Mouse (Mus musculus): Measurements from ENCODE around the gene Top2b. TPM values are rescaled to one million over a fixed set of nuclear protein-coding genes. Genes with fewer than 3 reads are reported as not detected.

The Top2b gene
- polyA plus RNA-seq, 1 experiment from 2014 or later, result 106 TPM

- H3K4me2 ChIP-seq (ENCODE audit: low read length), result no peak overlapping the region
- H3K27ac ChIP-seq (ENCODE audit: low read length), result no peak overlapping the region
- H3K36me3 ChIP-seq (ENCODE audit: control insufficient read depth, insufficient read depth), result peaks cover 7% of the 10 kb centered on the region; the same call in 1 of the 2 replicates
- no peak for ATAC-seq
- WGBS, result 93% methylated on average over 4 of the region's 4 CpGs
- no peaks in the 10 kb centered on the region; the same call in 1 of the 2 replicates for H3K4me1 ChIP-seq (replicated peaks; ENCODE audit: control insufficient read depth, insufficient read depth, low read length)
- H3K4me3 ChIP-seq (replicated peaks; ENCODE audit: low read length), result no peak overlapping the region
- no peak overlapping the region for H3K9ac ChIP-seq (replicated peaks; ENCODE audit: low read depth, low read length)
- no peaks in the 10 kb centered on the region for H3K9me3 ChIP-seq (ENCODE audit: control insufficient read depth, low read length)
- H3K27me3 ChIP-seq (replicated peaks; ENCODE audit: control insufficient read depth, insufficient read depth, low read length), result no peaks in the 10 kb centered on the region
These were observed 72.4 kb downstream of the Top2b start for GRCm38 (mm10) chr14:16437386-16437785.

DNA sequence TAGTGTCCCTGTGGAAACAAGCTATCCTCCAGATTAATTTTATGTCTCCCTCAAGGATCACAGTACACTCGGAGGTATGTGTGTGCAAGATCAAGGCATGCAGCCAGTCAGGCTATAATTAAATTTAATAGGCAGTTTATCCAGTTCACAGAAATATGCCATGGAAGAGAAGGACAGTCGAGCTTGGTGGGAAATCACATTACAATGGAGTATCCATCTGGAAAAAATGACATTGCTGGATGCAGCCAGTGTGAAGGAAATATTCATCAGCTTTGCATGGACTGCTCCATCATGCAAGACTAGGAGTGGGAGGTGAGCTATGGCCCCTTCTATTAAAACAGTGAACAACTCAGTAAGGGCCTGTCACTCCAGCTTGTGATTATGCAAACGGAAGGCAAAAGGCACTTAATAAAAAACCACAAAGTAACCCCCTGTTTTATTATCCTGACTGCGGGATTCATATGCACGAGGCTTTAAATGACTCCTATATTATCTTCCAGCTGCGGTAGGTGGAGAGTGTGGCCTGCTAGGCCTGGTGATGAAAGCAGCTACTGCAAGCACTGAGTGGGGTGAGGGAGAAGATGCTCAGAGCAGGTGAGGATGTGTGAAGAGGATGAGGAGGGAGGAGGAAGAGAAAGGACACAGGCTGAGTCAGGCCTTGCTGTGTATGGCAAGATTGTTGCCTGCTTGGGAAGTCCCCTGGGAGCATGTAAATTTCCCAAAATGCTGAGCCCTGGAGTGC is 74.6 kb downstream of the Top2b start:
- peaks cover 4% of the 10 kb centered on the region; the same call in 1 of the 2 replicates for H3K36me3 ChIP-seq (ENCODE audit: control insufficient read depth, insufficient read depth)
- H3K27ac ChIP-seq (ENCODE audit: low read length), result no peak overlapping the region
- H3K4me2 ChIP-seq (ENCODE audit: low read length), result no peak overlapping the region
- no peak overlapping the region for H3K4me3 ChIP-seq (replicated peaks; ENCODE audit: low read length)
- no peaks in the 10 kb centered on the region; the same call in 1 of the 2 replicates for H3K4me1 ChIP-seq (replicated peaks; ENCODE audit: control insufficient read depth, insufficient read depth, low read length)
- H3K9me3 ChIP-seq (ENCODE audit: control insufficient read depth, low read length), result no peaks in the 10 kb centered on the region
- no peak overlapping the region for H3K9ac ChIP-seq (replicated peaks; ENCODE audit: low read depth, low read length)
- H3K27me3 ChIP-seq (replicated peaks; ENCODE audit: control insufficient read depth, insufficient read depth, low read length), result no peaks in the 10 kb centered on the region
- peak; percentile 27; the same call in 1 of the 2 replicates for ATAC-seq
- WGBS, result 59% methylated on average over 6 of the region's 6 CpGs

DNA sequence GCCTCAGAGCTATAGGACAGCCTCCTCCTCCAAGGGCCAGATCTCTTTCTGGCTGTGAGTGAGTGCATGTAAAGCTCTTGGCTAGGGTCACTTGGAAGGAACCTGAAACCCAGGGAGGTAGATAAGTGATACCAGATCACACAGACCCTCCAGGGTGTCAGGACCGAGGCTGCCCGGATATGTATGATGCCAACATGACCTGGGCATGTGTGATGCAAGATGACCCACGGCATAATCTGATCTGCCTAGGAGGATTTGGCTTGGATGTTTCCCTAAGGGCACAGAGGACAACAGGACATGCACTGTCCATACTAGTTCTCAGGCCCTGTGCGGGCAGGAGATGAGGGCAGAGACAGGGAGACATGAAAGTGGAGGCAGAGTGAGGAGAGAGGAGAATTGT is 79.9 kb downstream of the Top2b start:
- H3K4me3 ChIP-seq (replicated peaks; ENCODE audit: low read length), result no peak overlapping the region
- no peaks in the 10 kb centered on the region for H3K9me3 ChIP-seq (ENCODE audit: control insufficient read depth, low read length)
- ATAC-seq, result no peak
- H3K27ac ChIP-seq (ENCODE audit: low read length), result no peak overlapping the region
- no peak overlapping the region for H3K4me2 ChIP-seq (ENCODE audit: low read length)
- 93% methylated on average over 4 of the region's 4 CpGs for WGBS
- no peak overlapping the region for H3K9ac ChIP-seq (replicated peaks; ENCODE audit: low read depth, low read length)
- no peaks in the 10 kb centered on the region; the same call in 1 of the 2 replicates for H3K4me1 ChIP-seq (replicated peaks; ENCODE audit: control insufficient read depth, insufficient read depth, low read length)
- H3K27me3 ChIP-seq (replicated peaks; ENCODE audit: control insufficient read depth, insufficient read depth, low read length), result no peaks in the 10 kb centered on the region
- no peaks in the 10 kb centered on the region for H3K36me3 ChIP-seq (ENCODE audit: control insufficient read depth, insufficient read depth)

DNA sequence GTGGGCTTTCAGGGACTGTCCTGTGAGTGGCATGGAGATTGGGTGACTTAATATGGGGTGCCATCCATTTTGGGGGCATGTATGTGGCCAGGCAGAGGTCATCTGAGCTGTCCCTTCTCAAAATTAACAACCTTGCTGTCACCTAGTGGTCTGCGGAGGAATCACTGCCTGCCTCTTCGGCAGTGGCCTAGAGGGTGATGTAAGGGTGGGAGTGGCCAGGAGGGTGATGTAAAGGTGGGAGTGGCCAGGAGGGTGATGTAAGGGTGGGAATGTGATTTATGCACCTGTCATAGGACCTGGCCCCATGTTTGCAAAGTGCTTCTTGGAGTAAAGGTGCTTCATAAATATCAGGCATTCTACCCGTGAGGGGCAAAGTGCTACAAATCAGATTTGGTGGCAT is 82.6 kb downstream of the Top2b start:
- no peak overlapping the region for H3K4me2 ChIP-seq (ENCODE audit: low read length)
- WGBS, result 36% methylated on average over 3 of the region's 3 CpGs
- no peak overlapping the region for H3K4me3 ChIP-seq (replicated peaks; ENCODE audit: low read length)
- ATAC-seq, result peak; percentile 36
- no peaks in the 10 kb centered on the region for H3K27me3 ChIP-seq (replicated peaks; ENCODE audit: control insufficient read depth, insufficient read depth, low read length)
- no peaks in the 10 kb centered on the region for H3K36me3 ChIP-seq (ENCODE audit: control insufficient read depth, insufficient read depth)
- no peak overlapping the region for H3K27ac ChIP-seq (ENCODE audit: low read length)
- H3K4me1 ChIP-seq (replicated peaks; ENCODE audit: control insufficient read depth, insufficient read depth, low read length), result no peaks in the 10 kb centered on the region
- no peak overlapping the region for H3K9ac ChIP-seq (replicated peaks; ENCODE audit: low read depth, low read length)
- H3K9me3 ChIP-seq (ENCODE audit: control insufficient read depth, low read length), result no peaks in the 10 kb centered on the region

- Histone ChIP-seq H3K4me2 (ENCODE audit: low read length) (no peak overlapping the region), H3K27me3 (replicated peaks; ENCODE audit: control insufficient read depth, insufficient read depth, low read length) (no peaks in the 10 kb centered on the region), H3K27ac (ENCODE audit: low read length) (no peak overlapping the region), H3K9me3 (ENCODE audit: control insufficient read depth, low read length) (no peaks in the 10 kb centered on the region), H3K36me3 (ENCODE audit: control insufficient read depth, insufficient read depth) (no peaks in the 10 kb centered on the region), H3K4me1 (replicated peaks; ENCODE audit: control insufficient read depth, insufficient read depth, low read length) (no peaks in the 10 kb centered on the region), H3K4me3 (replicated peaks; ENCODE audit: low read length) (no peak overlapping the region), H3K9ac (replicated peaks; ENCODE audit: low read depth, low read length) (no peak overlapping the region)
- peak; percentile 75 for ATAC-seq
- 21% methylated on average over 4 of the region's 4 CpGs for WGBS
These were observed 83.4 kb downstream of the Top2b start for GRCm38 (mm10) chr14:16448269-16448987.

DNA sequence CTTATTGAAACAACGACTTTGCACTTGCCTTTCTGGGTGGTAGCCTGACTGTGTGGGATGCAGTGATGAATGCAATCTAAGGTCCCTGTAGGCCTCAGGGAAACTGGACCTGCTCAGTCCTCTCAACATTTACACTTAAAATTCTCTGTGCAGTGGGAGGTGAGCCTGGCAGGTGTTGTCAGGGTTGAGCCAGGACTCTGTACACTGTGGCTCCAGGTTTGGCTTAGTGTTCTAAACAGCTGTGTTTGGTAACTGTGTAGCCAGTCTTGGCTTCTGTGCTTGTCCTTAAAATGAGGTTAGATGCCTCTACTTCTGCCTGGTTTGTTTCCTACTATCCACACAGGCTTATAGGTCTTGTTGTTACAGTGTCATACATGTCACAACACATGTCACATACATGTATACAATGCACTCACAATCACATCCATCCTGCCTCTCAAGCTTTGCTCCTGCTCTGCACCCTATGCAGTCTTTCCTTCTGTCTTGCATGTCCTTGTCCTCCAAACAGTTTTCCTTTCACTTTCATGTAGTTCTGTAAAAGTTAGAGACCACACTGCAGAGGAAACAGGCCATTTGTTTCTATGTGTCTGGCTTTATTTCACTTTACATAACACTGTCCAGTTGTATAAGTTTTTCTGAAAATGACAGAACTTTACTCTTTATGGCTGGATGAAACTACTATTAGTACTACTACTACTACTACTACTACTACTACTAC is 113.8 kb downstream of the Top2b start:
- no peak overlapping the region for H3K9ac ChIP-seq (replicated peaks; ENCODE audit: low read depth, low read length)
- no peaks in the 10 kb centered on the region for H3K9me3 ChIP-seq (ENCODE audit: control insufficient read depth, low read length)
- no peak overlapping the region for H3K27ac ChIP-seq (ENCODE audit: low read length)
- no peak overlapping the region for H3K4me2 ChIP-seq (ENCODE audit: low read length)
- H3K4me1 ChIP-seq (replicated peaks; ENCODE audit: control insufficient read depth, insufficient read depth, low read length), result peaks cover 4% of the 10 kb centered on the region
- H3K4me3 ChIP-seq (replicated peaks; ENCODE audit: low read length), result no peak overlapping the region
- no peaks in the 10 kb centered on the region for H3K27me3 ChIP-seq (replicated peaks; ENCODE audit: control insufficient read depth, insufficient read depth, low read length)
- H3K36me3 ChIP-seq (ENCODE audit: control insufficient read depth, insufficient read depth), result no peaks in the 10 kb centered on the region
- no peak for ATAC-seq
- 81% methylated on average over 1 of the region's 1 CpGs for WGBS

DNA sequence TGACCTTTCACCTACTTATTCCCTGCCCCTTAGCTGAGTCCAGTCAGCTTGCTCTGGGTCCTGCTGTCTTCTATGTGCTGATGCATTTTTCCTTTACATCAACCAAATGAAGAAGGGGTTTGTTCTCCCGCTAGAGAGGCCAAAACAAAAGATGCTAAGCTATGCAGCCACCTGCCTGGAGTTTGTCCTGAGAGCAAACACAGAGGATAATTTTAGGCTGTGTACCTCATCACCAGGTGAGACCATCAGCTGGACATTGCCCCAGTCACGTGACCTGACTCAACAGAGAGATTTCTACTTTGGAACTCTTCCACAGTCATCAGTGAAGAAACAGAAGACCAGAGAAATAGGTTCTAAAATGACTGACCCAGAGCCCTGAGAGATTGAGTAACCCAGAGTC is 114.5 kb downstream of the Top2b start:
- Histone ChIP-seq H3K4me3 (replicated peaks; ENCODE audit: low read length) (no peak overlapping the region), H3K27ac (ENCODE audit: low read length) (no peak overlapping the region), H3K4me1 (replicated peaks; ENCODE audit: control insufficient read depth, insufficient read depth, low read length) (peaks cover 9% of the 10 kb centered on the region), H3K36me3 (ENCODE audit: control insufficient read depth, insufficient read depth) (no peaks in the 10 kb centered on the region), H3K9ac (replicated peaks; ENCODE audit: low read depth, low read length) (no peak overlapping the region), H3K4me2 (ENCODE audit: low read length) (no peak overlapping the region), H3K27me3 (replicated peaks; ENCODE audit: control insufficient read depth, insufficient read depth, low read length) (no peaks in the 10 kb centered on the region), H3K9me3 (ENCODE audit: control insufficient read depth, low read length) (no peaks in the 10 kb centered on the region)
- ATAC-seq, result no peak
- WGBS, result 74% methylated on average over 2 of the region's 2 CpGs

DNA sequence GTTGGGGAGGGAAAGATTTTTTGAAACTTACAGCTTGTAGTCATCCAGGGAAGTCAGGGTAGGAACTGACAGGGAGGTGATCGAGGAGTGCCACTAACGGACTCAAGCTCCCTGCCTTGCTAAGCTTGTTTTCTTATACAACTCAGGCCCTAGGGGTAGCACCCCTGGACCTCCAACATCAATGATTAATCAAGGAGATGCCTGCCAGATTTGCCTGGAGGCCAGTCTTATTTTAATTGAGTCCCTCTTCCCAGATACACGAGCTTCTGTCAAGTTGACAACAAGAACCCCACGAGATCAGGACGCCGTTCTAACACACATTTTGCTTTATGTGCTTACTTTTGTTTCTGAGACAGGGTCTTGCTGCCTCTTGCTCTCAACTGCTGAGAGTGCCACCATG is 115.6 kb downstream of the Top2b start:
- no peak overlapping the region for H3K27ac ChIP-seq (ENCODE audit: low read length)
- H3K4me3 ChIP-seq (replicated peaks; ENCODE audit: low read length), result no peak overlapping the region
- H3K36me3 ChIP-seq (ENCODE audit: control insufficient read depth, insufficient read depth), result no peaks in the 10 kb centered on the region
- no peaks in the 10 kb centered on the region for H3K9me3 ChIP-seq (ENCODE audit: control insufficient read depth, low read length)
- WGBS, result 57% methylated on average over 6 of the region's 6 CpGs
- H3K4me1 ChIP-seq (replicated peaks; ENCODE audit: control insufficient read depth, insufficient read depth, low read length), result peaks cover 9% of the 10 kb centered on the region
- no peak overlapping the region for H3K9ac ChIP-seq (replicated peaks; ENCODE audit: low read depth, low read length)
- no peaks in the 10 kb centered on the region for H3K27me3 ChIP-seq (replicated peaks; ENCODE audit: control insufficient read depth, insufficient read depth, low read length)
- ATAC-seq, result no peak
- H3K4me2 ChIP-seq (ENCODE audit: low read length), result no peak overlapping the region

DNA sequence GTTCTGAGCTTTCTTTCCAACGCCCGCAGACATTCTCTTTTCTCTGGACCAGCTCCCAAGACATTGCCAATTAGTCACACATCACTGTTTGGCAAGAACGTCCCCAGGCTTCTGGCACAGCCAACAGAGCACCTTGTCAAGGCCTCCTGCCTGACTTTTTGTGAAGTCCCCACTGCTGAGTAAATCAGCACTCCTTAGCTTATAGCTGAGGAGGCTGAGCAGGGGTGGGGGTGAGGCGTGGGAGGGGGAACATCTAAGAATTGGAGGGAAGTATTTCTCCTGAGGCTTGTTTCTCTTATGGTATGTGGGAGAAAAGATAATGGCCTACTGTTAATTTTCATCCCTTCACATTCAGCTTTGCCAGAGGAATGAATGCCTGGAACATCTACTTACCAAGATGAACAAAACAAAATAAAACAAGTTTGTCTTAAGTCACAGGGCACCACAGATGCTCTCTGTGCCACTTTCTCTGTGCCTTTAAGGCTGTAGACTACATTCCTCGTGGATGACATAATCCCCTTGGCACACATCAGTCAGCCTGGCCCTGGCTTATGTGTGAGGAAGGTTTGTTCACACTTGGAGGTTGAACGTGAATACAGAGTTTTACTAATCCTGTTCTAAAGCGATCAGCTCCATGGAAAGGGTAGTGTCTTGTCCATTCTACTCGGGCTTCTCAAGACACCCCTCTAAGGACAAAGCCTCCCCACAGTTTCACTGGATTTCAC is 118.8 kb downstream of the Top2b start:
- 23% methylated on average over 8 of the region's 8 CpGs for WGBS
- no peaks in the 10 kb centered on the region for H3K27me3 ChIP-seq (replicated peaks; ENCODE audit: control insufficient read depth, insufficient read depth, low read length)
- H3K27ac ChIP-seq (ENCODE audit: low read length), result no peak overlapping the region
- H3K4me1 ChIP-seq (replicated peaks; ENCODE audit: control insufficient read depth, insufficient read depth, low read length), result peaks cover 9% of the 10 kb centered on the region
- peak; percentile 90 for ATAC-seq
- H3K4me2 ChIP-seq (ENCODE audit: low read length), result no peak overlapping the region
- no peaks in the 10 kb centered on the region for H3K9me3 ChIP-seq (ENCODE audit: control insufficient read depth, low read length)
- H3K9ac ChIP-seq (replicated peaks; ENCODE audit: low read depth, low read length), result no peak overlapping the region
- H3K4me3 ChIP-seq (replicated peaks; ENCODE audit: low read length), result no peak overlapping the region
- H3K36me3 ChIP-seq (ENCODE audit: control insufficient read depth, insufficient read depth), result no peaks in the 10 kb centered on the region

Measured in forebrain, embryonic 16.5 days (tissue).